Mouse (Mus musculus) kidney, embryonic 14.5 days (tissue): ENCODE results near the gene Ptprg. TPM values are rescaled to one million over a fixed set of nuclear protein-coding genes. Genes with fewer than 3 reads are reported as not detected.
A peak's percentile ranks its signal among the peaks of the same experiment; 100 is the strongest.

Experiments used
- ATAC-seq: fragments of 200-750 bp; cut with Nextera tagmentation; 2 replicates; pipeline ENCODE4 v1.8.0; 2017; ENCODE audit warnings: moderate number of reproducible peaks, mild to moderate bottlenecking, moderate TSS enrichment, moderate library complexity; ENCODE audit not compliant: low FRiP score, low TSS enrichment
- H3K27ac ChIP-seq: fragments of 300-500 bp; sonication (generic); 2 replicates; pipeline ENCODE4 v1.5.1; 2014; ENCODE audit warnings: low read depth, mild to moderate bottlenecking, low read length, moderate library complexity, mixed read lengths
- H3K27me3 ChIP-seq: fragments of 300-500 bp; sonication (generic); 2 replicates; pipeline ENCODE4 v1.6.1; 2014; ENCODE audit warnings: mild to moderate bottlenecking, low read length; ENCODE audit not compliant: control insufficient read depth, insufficient read depth
- H3K36me3 ChIP-seq: fragments of 300-500 bp; sonication (generic); 2 replicates; pipeline ENCODE4 v1.6.1; 2014; ENCODE audit warnings: low read length, mixed read lengths; ENCODE audit not compliant: control insufficient read depth, insufficient read depth
- H3K4me1 ChIP-seq: fragments of 300-500 bp; sonication (generic); 2 replicates; pipeline ENCODE4 v1.6.1; 2014; ENCODE audit warnings: low read length, mixed read lengths; ENCODE audit not compliant: control insufficient read depth, insufficient read depth
- H3K4me2 ChIP-seq: fragments of 300-500 bp; sonication (generic); replicated peaks from 2 replicates; pipeline ENCODE4 v1.6.1; 2014; ENCODE audit warnings: low read depth, mild to moderate bottlenecking, low read length
- H3K4me3 ChIP-seq: fragments of 300-500 bp; sonication (generic); 2 replicates; pipeline ENCODE4 v1.5.1; 2014; ENCODE audit warnings: mild to moderate bottlenecking, low read length
- H3K9ac ChIP-seq: fragments of 300-500 bp; sonication (generic); 2 replicates; pipeline ENCODE4 v1.6.1; 2014; ENCODE audit warnings: low read depth, mild to moderate bottlenecking, low read length, moderate library complexity
- H3K9me3 ChIP-seq: fragments of 300-500 bp; sonication (generic); 2 replicates; pipeline ENCODE4 v1.6.1; 2016; ENCODE audit warnings: low read length; ENCODE audit not compliant: control insufficient read depth
- WGBS: fragments of 180-500 bp; shearing (Covaris S2); extraction: QIAGEN DNeasy Blood & Tissue Kit; methylation state at CpG from one replicate; pipeline ENCODE4 v1.1.7; 2014; 5-methylcytosine and 5-hydroxymethylcytosine counted together
- polyA plus RNA-seq: library from polyadenylated mRNA; unstranded; fragments of >200 nt; fragmentation: Nextera tagmentation; extraction: Ambion mirVana; gene quantifications from 2 replicates; pipeline ENCODE4 v1.2.1, GENCODE M21; 2014

Ptprg gene
- polyA plus RNA-seq, 1 experiment from 2014 or later = 44.3 TPM

DNA sequence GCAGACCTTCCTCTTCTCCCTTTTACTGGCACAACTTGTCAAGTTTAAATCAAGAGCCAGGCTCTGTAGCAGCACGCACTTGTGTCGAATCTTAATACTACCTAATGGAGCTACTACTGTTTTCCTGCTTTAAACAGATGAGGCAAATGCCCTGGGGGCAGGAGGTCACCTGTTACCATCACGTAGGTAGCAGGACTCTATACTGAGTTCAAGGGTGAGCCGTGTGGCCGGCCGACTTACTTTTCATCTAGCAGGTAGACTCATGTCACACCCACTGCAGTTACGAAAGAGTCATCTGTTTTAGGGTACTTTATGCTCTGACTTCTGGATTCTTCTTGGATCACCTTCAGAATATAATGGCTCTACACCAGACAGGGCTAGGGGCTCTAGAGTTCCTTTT, 66.3 kb downstream of the Ptprg start:
- no peaks in the 10 kb centered on the region for H3K27me3 ChIP-seq
- no peaks in the 10 kb centered on the region for H3K9me3 ChIP-seq
- no peaks in the 10 kb centered on the region for H3K36me3 ChIP-seq
- H3K4me1 ChIP-seq = peaks cover 12% of the 10 kb centered on the region
- no peak for ATAC-seq
- H3K4me2 ChIP-seq = no peak overlapping the region
- no peak overlapping the region for H3K27ac ChIP-seq
- H3K4me3 ChIP-seq = no peak overlapping the region
- no peak overlapping the region for H3K9ac ChIP-seq
- WGBS = 73% methylated on average over 7 of the region's 7 CpGs

DNA sequence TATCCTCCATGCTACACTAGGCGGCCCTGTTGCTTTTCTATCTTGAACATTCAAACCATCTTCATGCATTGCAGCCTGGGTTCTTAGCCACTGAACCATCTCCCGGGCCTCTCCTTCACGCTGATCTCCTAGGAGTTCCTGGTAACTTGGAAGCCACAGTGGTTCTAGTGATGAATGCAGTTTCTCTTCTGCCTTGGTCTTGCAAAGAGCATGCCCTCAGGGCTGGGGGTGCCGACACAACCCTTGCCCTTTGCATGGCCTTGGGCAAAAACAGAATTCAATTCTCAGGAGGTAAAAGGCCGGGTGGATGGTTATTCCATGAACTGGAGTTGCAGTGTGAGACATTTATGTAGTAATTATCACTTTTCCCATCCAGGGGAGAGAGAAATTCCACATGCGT, 67.0 kb downstream of the Ptprg start:
- H3K9me3 ChIP-seq = no peaks in the 10 kb centered on the region
- peaks cover 12% of the 10 kb centered on the region for H3K4me1 ChIP-seq
- no peak overlapping the region for H3K27ac ChIP-seq
- 67% methylated on average over 6 of the region's 6 CpGs for WGBS
- H3K4me2 ChIP-seq = no peak overlapping the region
- ATAC-seq = no peak
- no peak overlapping the region for H3K9ac ChIP-seq
- H3K27me3 ChIP-seq = no peaks in the 10 kb centered on the region
- no peaks in the 10 kb centered on the region for H3K36me3 ChIP-seq
- H3K4me3 ChIP-seq = no peak overlapping the region

GRCm38 (mm10) chr14:11620962-11621568, 67.7 kb downstream of the Ptprg start:
- Histone ChIP-seq H3K4me1 (peaks cover 12% of the 10 kb centered on the region), H3K9ac (no peak overlapping the region), H3K36me3 (no peaks in the 10 kb centered on the region), H3K4me3 (no peak overlapping the region), H3K9me3 (no peaks in the 10 kb centered on the region), H3K27ac (no peak overlapping the region), H3K4me2 (0 out of 2 replicates have a peak overlapping the region, but pooled peaks have one; percentile 11), H3K27me3 (no peaks in the 10 kb centered on the region)
- no peak for ATAC-seq
- WGBS = 14% methylated on average over 10 of the region's 10 CpGs

DNA sequence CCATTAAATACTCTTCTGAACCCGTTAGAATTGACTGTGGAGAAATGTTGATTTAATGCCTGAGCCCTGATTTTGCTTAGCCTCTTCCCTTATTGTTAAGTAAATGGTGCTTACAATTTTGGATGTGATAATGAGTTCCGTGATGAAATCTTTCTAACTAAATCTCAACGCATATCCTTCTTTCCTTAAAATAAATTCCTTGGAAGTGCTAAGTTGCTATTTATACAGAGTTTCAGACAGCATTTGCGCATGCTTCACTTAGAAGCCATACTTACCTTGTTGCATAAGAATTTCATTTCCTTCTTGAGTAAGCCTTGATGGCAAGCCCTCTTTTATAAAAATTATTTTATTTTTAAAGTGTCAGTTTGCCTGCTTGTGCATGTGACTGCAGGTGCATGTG, 70.2 kb downstream of the Ptprg start:
- 73% methylated on average over 4 of the region's 4 CpGs for WGBS
- no peak overlapping the region for H3K4me3 ChIP-seq
- H3K27me3 ChIP-seq = no peaks in the 10 kb centered on the region
- no peak for ATAC-seq
- no peak overlapping the region for H3K9ac ChIP-seq
- H3K4me1 ChIP-seq = peaks cover 12% of the 10 kb centered on the region
- H3K4me2 ChIP-seq = no peak overlapping the region
- no peak overlapping the region for H3K27ac ChIP-seq
- no peaks in the 10 kb centered on the region for H3K36me3 ChIP-seq
- H3K9me3 ChIP-seq = no peaks in the 10 kb centered on the region

DNA sequence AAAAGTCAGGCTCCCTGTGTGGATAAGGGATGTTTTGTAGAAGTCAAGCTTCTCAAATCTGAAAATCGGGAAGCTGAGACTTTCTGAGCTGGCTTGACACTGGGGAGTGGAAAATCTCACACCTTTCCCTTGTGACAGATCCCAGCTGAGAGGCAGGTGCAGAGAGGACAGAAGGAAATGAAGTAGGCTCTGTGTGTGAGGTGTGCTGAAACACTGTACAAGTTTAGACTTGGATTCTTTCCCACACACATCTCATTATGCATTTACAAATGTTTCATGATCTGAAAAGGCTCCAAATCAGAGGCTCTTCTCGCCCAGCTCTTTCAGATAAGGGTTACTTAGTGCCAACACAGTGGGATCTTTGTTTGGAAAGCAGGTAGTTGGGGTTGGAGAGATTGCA, 77.4 kb downstream of the Ptprg start:
- no peaks in the 10 kb centered on the region for H3K27me3 ChIP-seq
- no peak for ATAC-seq
- H3K27ac ChIP-seq = no peak overlapping the region
- H3K36me3 ChIP-seq = no peaks in the 10 kb centered on the region
- WGBS = 43% methylated on average over 2 of the region's 2 CpGs
- no peak overlapping the region for H3K9ac ChIP-seq
- no peak overlapping the region for H3K4me2 ChIP-seq
- H3K9me3 ChIP-seq = no peaks in the 10 kb centered on the region
- H3K4me3 ChIP-seq = no peak overlapping the region
- H3K4me1 ChIP-seq = no peaks in the 10 kb centered on the region

DNA sequence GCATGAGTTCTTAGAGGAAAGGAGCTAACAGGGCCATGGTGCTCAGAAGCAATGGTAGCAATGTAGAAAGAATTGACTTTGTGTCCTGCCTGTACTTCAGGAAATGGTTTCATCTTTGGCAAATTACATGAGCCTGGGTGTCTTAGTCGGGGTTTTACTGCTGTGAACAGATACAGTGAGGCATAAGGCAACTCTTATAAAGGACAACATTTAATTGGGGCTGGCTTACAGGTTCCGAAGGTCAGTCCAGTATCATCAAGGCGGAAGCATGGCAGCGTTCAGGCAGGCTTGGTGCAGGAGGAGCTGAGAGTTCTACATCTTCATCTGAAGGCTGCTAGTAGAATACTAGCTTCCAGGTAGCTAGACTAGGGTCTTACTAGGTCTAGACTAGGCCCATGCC, 78.2 kb downstream of the Ptprg start:
- H3K9ac ChIP-seq = no peak overlapping the region
- H3K4me2 ChIP-seq = no peak overlapping the region
- no peaks in the 10 kb centered on the region for H3K27me3 ChIP-seq
- no peak overlapping the region for H3K27ac ChIP-seq
- H3K36me3 ChIP-seq = no peaks in the 10 kb centered on the region
- H3K9me3 ChIP-seq = no peaks in the 10 kb centered on the region
- ATAC-seq = no peak
- H3K4me1 ChIP-seq = no peaks in the 10 kb centered on the region
- 88% methylated on average over 4 of the region's 4 CpGs for WGBS
- H3K4me3 ChIP-seq = no peak overlapping the region

- no peaks in the 10 kb centered on the region for H3K9me3 ChIP-seq
- H3K4me2 ChIP-seq = no peak overlapping the region
- H3K4me1 ChIP-seq = no peaks in the 10 kb centered on the region
- ATAC-seq = no peak
- no peaks in the 10 kb centered on the region for H3K36me3 ChIP-seq
- H3K27me3 ChIP-seq = no peaks in the 10 kb centered on the region
- H3K9ac ChIP-seq = no peak overlapping the region
- WGBS = 93% methylated on average over 7 of the region's 7 CpGs
- no peak overlapping the region for H3K27ac ChIP-seq
- H3K4me3 ChIP-seq = no peak overlapping the region
These were observed 84.3 kb downstream of the Ptprg start for GRCm38 (mm10) chr14:11637673-11638072.

DNA sequence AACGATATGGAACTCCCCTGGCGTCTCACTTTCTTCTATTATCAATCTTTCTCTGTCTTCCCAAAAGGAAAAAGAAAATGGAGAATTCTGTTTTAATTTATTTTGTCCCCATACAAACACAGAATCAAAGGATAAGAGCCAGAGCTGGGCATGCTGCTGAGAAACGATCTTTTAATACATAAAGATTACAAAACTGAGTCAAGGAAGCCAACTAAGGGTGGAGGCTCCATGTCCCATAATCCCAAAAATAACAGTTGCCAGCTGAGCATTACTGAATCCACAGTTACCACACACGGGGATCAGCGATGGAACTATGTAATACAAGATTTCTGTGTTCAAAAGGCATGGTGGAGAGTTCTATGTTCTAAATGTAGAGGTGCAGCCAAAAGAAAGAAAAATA, 86.0 kb downstream of the Ptprg start:
- H3K4me1 ChIP-seq = no peaks in the 10 kb centered on the region
- H3K9me3 ChIP-seq = no peaks in the 10 kb centered on the region
- ATAC-seq = no peak
- WGBS = 95% methylated on average over 5 of the region's 5 CpGs
- no peak overlapping the region for H3K27ac ChIP-seq
- no peak overlapping the region for H3K9ac ChIP-seq
- H3K27me3 ChIP-seq = no peaks in the 10 kb centered on the region
- no peak overlapping the region for H3K4me2 ChIP-seq
- H3K36me3 ChIP-seq = no peaks in the 10 kb centered on the region
- H3K4me3 ChIP-seq = no peak overlapping the region

DNA sequence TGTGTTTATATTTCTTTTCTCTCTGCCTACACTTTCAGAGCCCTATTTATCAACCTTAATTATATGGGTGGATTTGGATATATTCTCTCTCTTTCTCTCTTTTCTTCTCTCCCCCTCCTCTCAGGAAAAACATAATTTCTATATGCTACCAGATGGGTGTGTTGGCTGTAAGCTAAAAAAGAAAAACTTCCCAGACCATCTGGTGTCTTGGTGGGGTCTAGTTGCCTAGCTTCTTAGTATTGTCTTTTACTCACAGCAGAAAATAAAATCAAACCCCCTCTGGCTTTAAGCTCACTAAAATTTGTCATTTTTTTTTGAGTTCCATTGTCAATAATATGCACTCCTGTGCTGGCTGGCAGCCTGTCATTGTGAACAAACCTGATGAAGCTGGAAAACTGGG, 87.0 kb downstream of the Ptprg start:
- Histone ChIP-seq H3K9me3 (no peaks in the 10 kb centered on the region), H3K27me3 (no peaks in the 10 kb centered on the region), H3K27ac (no peak overlapping the region), H3K4me2 (no peak overlapping the region), H3K9ac (no peak overlapping the region), H3K36me3 (no peaks in the 10 kb centered on the region), H3K4me1 (no peaks in the 10 kb centered on the region), H3K4me3 (no peak overlapping the region)
- ATAC-seq = no peak
